Mouse (Mus musculus) stomach, postnatal 0 days (tissue): ENCODE results near the gene Ampd1. TPM values are rescaled to one million over a fixed set of nuclear protein-coding genes. Genes with fewer than 3 reads are reported as not detected.
A peak's percentile ranks its signal among the peaks of the same experiment; 100 is the strongest.

Experiments
- ATAC-seq: fragments of 200-750 bp; cut with Nextera tagmentation; 2 replicates; pipeline ENCODE4 v1.8.0; 2017; ENCODE audit not compliant: low FRiP score, low TSS enrichment
- DNase-seq: peaks from one replicate; pipeline ENCODE4 v3.0.0-alpha.2; 2016; ENCODE audit warnings: low spot score
- H3K27ac ChIP-seq: fragments of 300-500 bp; sonication (generic); replicated peaks from 2 replicates; pipeline ENCODE4 v1.5.1; 2014; ENCODE audit warnings: mild to moderate bottlenecking, control low read depth
- H3K27me3 ChIP-seq: fragments of 300-500 bp; sonication (generic); 2 replicates; pipeline ENCODE4 v1.6.1; 2014; ENCODE audit warnings: low read length; ENCODE audit not compliant: control insufficient read depth, insufficient read depth
- H3K36me3 ChIP-seq: fragments of 300-500 bp; sonication (generic); 2 replicates; pipeline ENCODE4 v1.6.1; 2014; ENCODE audit warnings: low read length, mixed read lengths; ENCODE audit not compliant: control insufficient read depth, insufficient read depth
- H3K4me1 ChIP-seq: fragments of 300-500 bp; sonication (generic); replicated peaks from 2 replicates; pipeline ENCODE4 v1.6.1; 2014; ENCODE audit warnings: antibody characterized with exemption; ENCODE audit not compliant: control insufficient read depth, insufficient read depth
- H3K4me2 ChIP-seq: fragments of 300-500 bp; sonication (generic); replicated peaks from 2 replicates; pipeline ENCODE4 v1.6.1; 2014; ENCODE audit warnings: low read depth, mild to moderate bottlenecking, control low read depth, moderate library complexity
- H3K4me3 ChIP-seq: fragments of 300-500 bp; sonication (generic); 2 replicates; pipeline ENCODE4 v1.5.1; 2014; ENCODE audit warnings: low read depth, low read length, control low read depth
- H3K9ac ChIP-seq: fragments of 300-500 bp; sonication (generic); 2 replicates; pipeline ENCODE4 v1.6.1; 2014; ENCODE audit warnings: mild to moderate bottlenecking, low read length, control low read depth, mixed read lengths
- H3K9me3 ChIP-seq: fragments of 300-500 bp; sonication (generic); 2 replicates; pipeline ENCODE4 v1.6.1; 2016; ENCODE audit warnings: low read length; ENCODE audit not compliant: control insufficient read depth
- CTCF ChIP-seq: IDR thresholded peaks from 2 replicates; pipeline ENCODE4 v1.5.1; 2016; ENCODE audit warnings: antibody characterized with exemption, low read depth, mild to moderate bottlenecking, moderate library complexity
- EP300 ChIP-seq: optimal IDR thresholded peaks from 2 replicates; pipeline ENCODE3; 2016; ENCODE audit warnings: antibody characterized with exemption
- WGBS: fragments of 180-500 bp; shearing (Covaris S2); extraction: QIAGEN DNeasy Blood & Tissue Kit; methylation state at CpG from one replicate; pipeline ENCODE4 v1.1.7; 2014; 5-methylcytosine and 5-hydroxymethylcytosine counted together
- polyA plus RNA-seq: library from polyadenylated mRNA; unstranded; fragments of >200 nt; fragmentation: Nextera tagmentation; extraction: Ambion mirVana; gene quantifications from 2 replicates; pipeline ENCODE4 v1.2.1, GENCODE M21; 2015

Ampd1 gene
- polyA plus RNA-seq, 1 experiment from 2014 or later, result 0.28 TPM

DNA sequence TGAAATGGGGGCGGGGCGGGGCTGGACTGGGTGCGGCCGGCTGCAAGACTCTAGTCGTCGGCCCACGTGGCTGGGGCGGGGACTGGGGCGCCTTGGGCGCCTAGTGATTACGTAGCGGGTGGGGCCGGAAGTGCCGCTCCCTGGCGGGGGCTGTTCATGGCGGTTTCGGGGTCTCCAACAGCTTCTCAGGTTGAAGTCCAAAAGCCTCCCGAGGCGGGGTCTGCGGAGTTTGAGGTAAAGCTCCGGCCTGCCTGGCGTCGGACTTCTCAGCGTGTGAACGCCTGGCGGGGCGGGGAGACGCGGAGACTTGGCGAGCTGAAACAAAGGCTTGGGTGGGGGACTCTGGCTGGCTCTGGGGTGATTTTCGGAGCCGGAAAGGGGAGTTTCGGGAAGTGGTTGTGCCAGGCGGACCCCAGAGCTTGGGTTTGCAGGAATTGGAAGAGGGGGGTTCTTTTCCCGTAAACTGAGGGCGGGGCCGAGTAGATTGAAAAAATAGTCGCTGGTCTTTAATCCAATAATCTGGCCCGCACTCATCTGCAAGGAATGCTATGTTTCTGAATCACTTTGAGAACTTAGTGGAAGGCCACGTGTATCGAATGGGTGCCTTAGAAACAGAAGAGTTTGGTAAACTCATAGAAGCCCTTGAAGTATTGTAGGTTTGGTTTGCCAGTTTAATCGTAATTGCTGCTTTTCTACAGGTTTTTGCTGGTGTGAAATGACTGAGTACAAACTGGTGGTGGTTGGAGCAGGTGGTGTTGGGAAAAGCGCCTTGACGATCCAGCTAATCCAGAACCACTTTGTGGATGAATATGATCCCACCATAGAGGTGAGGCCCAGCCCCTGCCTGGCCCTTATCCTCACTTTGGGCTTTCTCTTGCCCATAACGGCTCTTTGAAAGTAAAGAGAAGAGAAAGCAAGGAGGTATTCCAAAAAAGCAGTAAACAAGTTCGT, 15.3 kb upstream of the Ampd1 start, which contains the start of gene Nras:
Gene Nras, plus strand, starts transcription at position 79 of the 951 bp plus-strand sequence.
- Histone ChIP-seq H3K9me3 (no peaks in the 10 kb centered on the region), H3K36me3 (peaks cover 20% of the 10 kb centered on the region), H3K27me3 (no peaks in the 10 kb centered on the region), H3K27ac (peak within 1 kb of the TSS; percentile 97), H3K4me2 (peak within 1 kb of the TSS; percentile 62), H3K4me3 (peak within 1 kb of the TSS; percentile 87), H3K4me1 (no peaks in the 10 kb centered on the region), H3K9ac (peak within 1 kb of the TSS; percentile 92)
- ATAC-seq, result peak; percentile 96
- no peak for TF ChIP-seq CTCF
- TF ChIP-seq EP300, result peak; percentile 84
- peak; percentile 98 for DNase-seq
- WGBS, result 2% methylated on average over 46 of the region's 46 CpGs

DNA sequence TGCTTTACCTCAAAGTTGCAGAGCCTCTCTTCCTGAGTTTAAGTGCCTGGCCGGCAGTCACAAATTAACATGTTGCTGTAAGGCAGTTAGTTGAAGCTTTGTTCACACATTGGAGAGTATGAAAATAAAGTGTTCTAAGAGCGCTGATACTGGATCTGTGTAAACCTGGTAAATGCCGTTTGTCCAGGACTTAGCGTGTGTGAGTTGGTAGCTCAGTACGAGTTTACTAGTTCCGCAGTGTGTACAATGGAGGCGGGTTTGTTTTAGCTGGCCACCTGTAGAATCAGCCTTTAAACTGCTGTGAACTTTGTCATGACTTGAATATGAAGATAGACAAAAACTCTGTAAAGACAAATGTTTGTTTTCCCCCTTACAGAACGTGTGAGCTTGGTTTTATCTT, 6.9 kb upstream of the Ampd1 start:
- Histone ChIP-seq H3K4me3 (no peak overlapping the region), H3K27ac (no peak overlapping the region), H3K9me3 (no peaks in the 10 kb centered on the region), H3K36me3 (peaks cover 28% of the 10 kb centered on the region), H3K4me2 (no peak overlapping the region), H3K9ac (no peak overlapping the region), H3K27me3 (no peaks in the 10 kb centered on the region), H3K4me1 (no peaks in the 10 kb centered on the region)
- 56% methylated on average over 8 of the region's 8 CpGs for WGBS
- peak; percentile 32 for DNase-seq
- TF ChIP-seq EP300, result no peak
- TF ChIP-seq CTCF, result no peak
- peak; percentile 88 for ATAC-seq

DNA sequence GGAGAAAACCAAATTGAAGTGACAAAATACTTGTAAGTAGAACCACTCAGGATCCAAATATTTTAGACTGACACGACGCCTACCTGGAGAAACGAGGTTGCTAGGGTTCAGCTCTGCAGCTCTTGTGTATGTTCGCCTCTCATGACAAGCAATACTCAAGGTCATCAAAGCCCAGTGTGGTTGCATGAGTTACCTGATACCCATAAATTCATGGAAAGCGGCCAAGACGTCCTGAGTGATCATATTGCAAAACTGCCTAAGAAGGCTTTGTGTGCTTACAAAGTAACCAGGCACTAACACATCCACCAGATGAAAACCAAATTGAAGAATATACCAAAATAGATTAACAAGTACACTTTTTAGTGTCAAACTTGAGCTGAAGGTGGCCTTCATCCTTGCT, 4.8 kb upstream of the Ampd1 start:
- TF ChIP-seq CTCF (no peak), EP300 (no peak)
- DNase-seq (no peak), ATAC-seq (no peak)
- Histone ChIP-seq H3K4me2 (no peak overlapping the region), H3K27ac (no peak overlapping the region), H3K4me3 (no peak overlapping the region), H3K36me3 (peaks cover 14% of the 10 kb centered on the region), H3K4me1 (no peaks in the 10 kb centered on the region), H3K9ac (no peak overlapping the region), H3K27me3 (no peaks in the 10 kb centered on the region), H3K9me3 (no peaks in the 10 kb centered on the region)
- WGBS, result 95% methylated on average over 6 of the region's 6 CpGs

DNA sequence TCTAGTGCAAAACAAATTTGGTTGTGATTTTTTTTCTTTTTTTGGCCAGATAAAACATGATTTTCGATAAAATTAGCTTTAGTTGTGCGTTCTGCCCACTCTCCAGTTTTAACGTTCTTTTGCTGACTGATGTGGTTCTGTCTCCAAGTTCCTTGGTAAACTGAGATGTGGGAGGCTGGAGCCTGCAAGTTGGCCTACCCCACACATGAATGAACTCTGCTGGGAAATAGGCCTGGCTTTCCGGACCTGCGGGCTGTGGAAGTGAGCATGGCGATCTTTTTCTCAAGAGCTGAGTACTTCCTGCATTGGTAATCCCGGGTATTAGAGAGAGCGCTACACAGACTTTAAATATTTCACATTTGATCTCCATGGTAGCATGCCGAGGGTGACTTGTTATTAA, 2.1 kb downstream of the Ampd1 start:
- H3K9me3 ChIP-seq, result no peaks in the 10 kb centered on the region
- no peaks in the 10 kb centered on the region for H3K36me3 ChIP-seq
- DNase-seq (no peak), ATAC-seq (no peak)
- H3K9ac ChIP-seq, result no peak overlapping the region
- no peaks in the 10 kb centered on the region for H3K4me1 ChIP-seq
- no peak overlapping the region for H3K4me3 ChIP-seq
- TF ChIP-seq CTCF (no peak), EP300 (no peak)
- no peak overlapping the region for H3K4me2 ChIP-seq
- 81% methylated on average over 9 of the region's 9 CpGs for WGBS
- no peaks in the 10 kb centered on the region for H3K27me3 ChIP-seq
- no peak overlapping the region for H3K27ac ChIP-seq

DNA sequence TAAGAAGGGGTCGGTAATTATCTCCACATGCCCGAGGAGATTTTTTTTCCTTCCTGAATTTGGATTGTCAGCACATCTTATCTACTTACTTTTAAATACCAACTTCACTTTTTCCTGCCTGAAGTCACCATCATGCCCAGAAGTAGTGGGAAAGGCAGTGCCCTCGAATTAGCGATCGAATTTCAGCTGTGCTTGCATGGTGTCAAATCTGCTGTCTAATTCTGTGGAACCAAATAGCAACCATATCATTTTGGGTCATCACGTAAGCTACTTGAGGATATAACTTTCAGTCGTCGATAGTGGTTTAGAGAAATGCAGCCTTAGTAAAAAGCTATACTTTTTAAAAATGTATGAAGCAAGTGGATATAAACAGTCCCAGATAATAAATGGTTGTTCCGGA, 2.7 kb downstream of the Ampd1 start:
- no peaks in the 10 kb centered on the region for H3K9me3 ChIP-seq
- ATAC-seq, result no peak
- H3K4me1 ChIP-seq, result no peaks in the 10 kb centered on the region
- no peaks in the 10 kb centered on the region for H3K36me3 ChIP-seq
- no peak overlapping the region for H3K9ac ChIP-seq
- H3K27ac ChIP-seq, result no peak overlapping the region
- TF ChIP-seq CTCF, result no peak
- no peak for TF ChIP-seq EP300
- no peak for DNase-seq
- no peak overlapping the region for H3K4me2 ChIP-seq
- no peak overlapping the region for H3K4me3 ChIP-seq
- H3K27me3 ChIP-seq, result no peaks in the 10 kb centered on the region
- 89% methylated on average over 9 of the region's 9 CpGs for WGBS

DNA sequence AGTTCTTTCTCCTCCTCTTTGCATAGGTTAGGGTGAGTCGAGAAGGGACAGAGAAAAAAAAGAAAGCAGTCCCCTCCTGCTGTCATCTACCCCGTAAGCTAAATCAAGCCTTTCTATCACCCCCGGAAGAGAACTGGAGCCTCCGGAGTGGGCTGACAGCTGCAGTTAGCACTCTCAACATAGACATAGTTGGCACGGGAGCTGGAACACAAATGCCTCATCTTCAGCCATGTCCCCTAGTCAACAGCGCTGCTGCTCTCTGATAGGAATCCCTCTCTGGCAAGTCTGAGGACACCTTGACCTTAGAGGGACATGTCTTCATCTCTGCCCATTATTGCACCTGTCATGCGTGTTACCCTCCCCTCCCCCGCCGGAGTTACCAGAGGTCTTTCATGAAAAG, 5.5 kb downstream of the Ampd1 start:
- DNase-seq, result no peak
- Histone ChIP-seq H3K9me3 (no peaks in the 10 kb centered on the region), H3K9ac (no peak overlapping the region), H3K27ac (no peak overlapping the region), H3K4me1 (no peaks in the 10 kb centered on the region), H3K36me3 (no peaks in the 10 kb centered on the region), H3K27me3 (no peaks in the 10 kb centered on the region), H3K4me3 (no peak overlapping the region), H3K4me2 (no peak overlapping the region)
- no peak for ATAC-seq
- WGBS, result 88% methylated on average over 9 of the region's 9 CpGs
- TF ChIP-seq EP300, result no peak
- no peak for TF ChIP-seq CTCF
